Mouse (Mus musculus) hindbrain, embryonic 10.5 days (tissue): ENCODE results near the gene Ski. TPM values are rescaled to one million over a fixed set of nuclear protein-coding genes. Genes with fewer than 3 reads are reported as not detected.

Experiments used
- DNase-seq: peaks from one replicate; pipeline ENCODE4 v3.0.0-alpha.2; 2017; ENCODE audit warnings: low spot score
- H3K27ac ChIP-seq: fragments of 300-500 bp; sonication (generic); 2 replicates; pipeline ENCODE4 v1.5.1; 2016; ENCODE audit warnings: mild to moderate bottlenecking, moderate library complexity
- H3K27me3 ChIP-seq: fragments of 300-500 bp; sonication (generic); 2 replicates; pipeline ENCODE4 v1.6.1; 2016; ENCODE audit warnings: mild to moderate bottlenecking; ENCODE audit not compliant: poor library complexity, insufficient read depth, severe bottlenecking
- H3K36me3 ChIP-seq: fragments of 300-500 bp; sonication (generic); 2 replicates; pipeline ENCODE4 v1.6.1; 2016; ENCODE audit warnings: mild to moderate bottlenecking, moderate library complexity
- H3K4me1 ChIP-seq: fragments of 300-500 bp; sonication (generic); replicated peaks from 2 replicates; pipeline ENCODE4 v1.6.1; 2016; ENCODE audit warnings: mild to moderate bottlenecking
- H3K4me3 ChIP-seq: fragments of 300-500 bp; sonication (generic); 2 replicates; pipeline ENCODE4 v1.5.1; 2016; ENCODE audit warnings: mild to moderate bottlenecking, moderate library complexity
- H3K9me3 ChIP-seq: fragments of 300-500 bp; sonication (generic); 2 replicates; pipeline ENCODE4 v1.6.1; 2016; ENCODE audit warnings: mild to moderate bottlenecking, moderate library complexity
- WGBS: fragments of 180-500 bp; shearing (Covaris S2); methylation state at CpG from one replicate; pipeline ENCODE4 v1.1.7; 2016; 5-methylcytosine and 5-hydroxymethylcytosine counted together
- polyA plus RNA-seq: library from polyadenylated mRNA; unstranded; fragments of >200 nt; fragmentation: Nextera tagmentation; extraction: Ambion mirVana; gene quantifications from 2 replicates; pipeline ENCODE4 v1.2.1, GENCODE M21; 2016

Ski gene
- polyA plus RNA-seq, 1 experiment from 2014 or later, result 9.3 TPM

GRCm38 (mm10) chr4:155245770-155246492 lies 23.5 kb upstream of the Ski start:
- no peak overlapping the region for H3K4me3 ChIP-seq
- DNase-seq, result no peak
- 0 out of 2 replicates have a peak, but pooled peaks cover 6% of the 10 kb centered on the region for H3K27me3 ChIP-seq
- no peaks in the 10 kb centered on the region for H3K9me3 ChIP-seq
- peak overlapping the region; percentile 66 for H3K27ac ChIP-seq
- no peaks in the 10 kb centered on the region for H3K36me3 ChIP-seq
- H3K4me1 ChIP-seq, result peaks cover 32% of the 10 kb centered on the region
- WGBS, result 65% methylated on average over 6 of the region's 6 CpGs

GRCm38 (mm10) chr4:155243233-155243632 lies 20.8 kb upstream of the Ski start:
- H3K27me3 ChIP-seq, result 0 out of 2 replicates have a peak, but pooled peaks cover 6% of the 10 kb centered on the region

GRCm38 (mm10) chr4:155242292-155242691 lies 19.9 kb upstream of the Ski start:
- no peaks in the 10 kb centered on the region for H3K9me3 ChIP-seq
- no peak for DNase-seq
- WGBS, result 91% methylated on average over 5 of the region's 5 CpGs
- H3K27ac ChIP-seq, result no peak overlapping the region
- H3K27me3 ChIP-seq, result 0 out of 2 replicates have a peak, but pooled peaks cover 6% of the 10 kb centered on the region
- H3K36me3 ChIP-seq, result no peaks in the 10 kb centered on the region
- H3K4me1 ChIP-seq, result peaks cover 14% of the 10 kb centered on the region; the same call in 1 of the 2 replicates
- no peak overlapping the region for H3K4me3 ChIP-seq

More at GRCm38 (mm10) chr4:155243233-155243632, 20.8 kb upstream of the Ski start:
- peaks cover 11% of the 10 kb centered on the region; the same call in 1 of the 2 replicates for H3K4me1 ChIP-seq
- H3K27ac ChIP-seq, result no peak overlapping the region
- no peak for DNase-seq
- no peaks in the 10 kb centered on the region for H3K9me3 ChIP-seq
- H3K4me3 ChIP-seq, result no peak overlapping the region
- WGBS, result 92% methylated on average over 12 of the region's 12 CpGs
- H3K36me3 ChIP-seq, result no peaks in the 10 kb centered on the region

GRCm38 (mm10) chr4:155241789-155242188 lies 19.4 kb upstream of the Ski start:
- H3K36me3 ChIP-seq, result no peaks in the 10 kb centered on the region
- DNase-seq, result no peak
- no peaks in the 10 kb centered on the region for H3K9me3 ChIP-seq
- 84% methylated on average over 9 of the region's 9 CpGs for WGBS
- peaks cover 19% of the 10 kb centered on the region; the same call in 1 of the 2 replicates for H3K4me1 ChIP-seq
- H3K27me3 ChIP-seq, result 0 out of 2 replicates have a peak, but pooled peaks cover 6% of the 10 kb centered on the region
- H3K4me3 ChIP-seq, result no peak overlapping the region
- H3K27ac ChIP-seq, result no peak overlapping the region

- 64% methylated on average over 6 of the region's 6 CpGs for WGBS
- Histone ChIP-seq H3K27ac (no peak overlapping the region), H3K36me3 (no peaks in the 10 kb centered on the region), H3K4me1 (peaks cover 32% of the 10 kb centered on the region), H3K9me3 (no peaks in the 10 kb centered on the region), H3K4me3 (no peak overlapping the region), H3K27me3 (0 out of 2 replicates have a peak, but pooled peaks cover 6% of the 10 kb centered on the region)
- no peak for DNase-seq
Measured at GRCm38 (mm10) chr4:155239494-155239893, 17.1 kb upstream of the Ski start.

GRCm38 (mm10) chr4:155238276-155238675 lies 15.9 kb upstream of the Ski start:
- no peak for DNase-seq
- Histone ChIP-seq H3K9me3 (no peaks in the 10 kb centered on the region), H3K4me1 (peaks cover 44% of the 10 kb centered on the region), H3K36me3 (no peaks in the 10 kb centered on the region), H3K4me3 (no peak overlapping the region), H3K27ac (peak overlapping the region; percentile 9; the same call in 1 of the 2 replicates), H3K27me3 (0 out of 2 replicates have a peak, but pooled peaks cover 6% of the 10 kb centered on the region)
- 80% methylated on average over 5 of the region's 5 CpGs for WGBS

- peaks cover 46% of the 10 kb centered on the region for H3K4me1 ChIP-seq
- 0 out of 2 replicates have a peak, but pooled peaks cover 1% of the 10 kb centered on the region for H3K27me3 ChIP-seq
- H3K9me3 ChIP-seq, result no peaks in the 10 kb centered on the region
- no peaks in the 10 kb centered on the region for H3K36me3 ChIP-seq
- no peak overlapping the region for H3K4me3 ChIP-seq
- 0 out of 2 replicates have a peak overlapping the region, but pooled peaks have one; percentile 53 for H3K27ac ChIP-seq
- WGBS, result 73% methylated on average over 12 of the region's 12 CpGs
- DNase-seq, result no peak
Measured at GRCm38 (mm10) chr4:155236737-155237385, 14.5 kb upstream of the Ski start.

GRCm38 (mm10) chr4:155235311-155236119 lies 13.1 kb upstream of the Ski start:
- Histone ChIP-seq H3K27ac (peak overlapping the region; percentile 89), H3K4me1 (peaks cover 53% of the 10 kb centered on the region), H3K9me3 (no peaks in the 10 kb centered on the region), H3K27me3 (no peaks in the 10 kb centered on the region), H3K4me3 (peak overlapping the region; percentile 22), H3K36me3 (no peaks in the 10 kb centered on the region)
- WGBS, result 25% methylated on average over 18 of the region's 18 CpGs
- DNase-seq, result peak; percentile 83

- Histone ChIP-seq H3K27me3 (no peaks in the 10 kb centered on the region), H3K4me1 (peaks cover 53% of the 10 kb centered on the region), H3K9me3 (no peaks in the 10 kb centered on the region), H3K4me3 (peak overlapping the region; percentile 22), H3K36me3 (no peaks in the 10 kb centered on the region), H3K27ac (peak overlapping the region; percentile 89)
- WGBS, result 78% methylated on average over 8 of the region's 8 CpGs
- no peak for DNase-seq
Measured at GRCm38 (mm10) chr4:155234371-155235310, 12.2 kb upstream of the Ski start.

GRCm38 (mm10) chr4:155233878-155234277 lies 11.5 kb upstream of the Ski start:
- no peaks in the 10 kb centered on the region for H3K36me3 ChIP-seq
- 42% methylated on average over 10 of the region's 10 CpGs for WGBS
- no peaks in the 10 kb centered on the region for H3K27me3 ChIP-seq
- DNase-seq, result no peak
- no peak overlapping the region for H3K4me3 ChIP-seq
- no peaks in the 10 kb centered on the region for H3K9me3 ChIP-seq
- H3K4me1 ChIP-seq, result peaks cover 53% of the 10 kb centered on the region
- peak overlapping the region; percentile 89 for H3K27ac ChIP-seq

GRCm38 (mm10) chr4:155228461-155228860 lies 6.1 kb upstream of the Ski start:
- H3K27me3 ChIP-seq, result peaks cover 7% of the 10 kb centered on the region; the same call in 1 of the 2 replicates
- H3K27ac ChIP-seq, result no peak overlapping the region
- peaks cover 18% of the 10 kb centered on the region for H3K4me1 ChIP-seq
- no peak overlapping the region for H3K4me3 ChIP-seq
- no peak for DNase-seq
- H3K9me3 ChIP-seq, result no peaks in the 10 kb centered on the region
- whole genome bisulfite sequencing, result 78% methylated on average over 5 of the region's 5 CpGs
- H3K36me3 ChIP-seq, result no peaks in the 10 kb centered on the region
